Mouse (Mus musculus) cerebellum, adult 11 months (tissue): ENCODE measurements around the gene Mxi1.

ENCODE experiments used
- DNase-seq: peaks from one replicate; pipeline ENCODE4 v3.0.0; 2022

Gene Mxi1

DNA sequence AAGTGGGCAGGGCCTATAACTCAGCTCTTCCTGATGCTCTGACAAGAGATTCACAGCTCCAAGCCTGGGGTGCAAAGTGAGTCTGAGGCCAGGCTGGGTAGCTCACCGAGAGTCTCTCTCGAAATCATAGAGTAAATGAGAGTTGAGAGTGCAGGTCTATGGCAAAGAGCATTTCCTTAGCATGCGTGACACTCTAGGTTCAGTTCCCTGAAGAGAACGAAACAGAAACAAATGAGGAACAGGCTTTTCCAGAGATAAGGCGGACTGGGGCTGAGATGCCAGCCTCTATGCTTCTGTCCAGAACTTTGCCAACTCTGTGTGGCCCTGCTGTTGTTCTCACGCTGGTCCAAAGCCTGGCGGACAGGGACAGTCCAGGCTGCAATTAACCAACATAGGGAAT lies 6.9 kb upstream of the Mxi1 start:
- DNase-seq, result no peak

DNA sequence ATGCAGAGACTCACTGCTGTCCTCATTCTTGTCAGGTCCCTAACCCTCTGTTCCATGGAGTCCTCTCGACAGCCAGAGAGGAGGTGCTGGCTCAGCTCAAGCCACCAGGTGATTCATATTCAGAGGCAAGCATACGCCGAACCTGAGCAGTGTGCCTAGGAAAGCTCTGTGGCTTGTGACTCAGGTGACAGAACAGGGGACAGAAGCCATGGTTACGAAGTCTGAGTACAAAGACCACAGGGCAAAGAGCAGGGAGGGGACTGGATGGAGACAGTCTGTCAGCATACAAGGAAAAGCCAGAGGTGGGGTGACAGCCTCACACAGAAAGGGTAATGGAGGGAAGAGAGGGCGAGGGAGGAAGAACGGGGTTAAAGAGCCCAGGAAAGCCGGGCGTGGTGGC lies 4.7 kb upstream of the Mxi1 start:
- no peak for DNase-seq

- no peak for DNase-seq
These were observed 3.6 kb upstream of the Mxi1 start for GRCm38 (mm10) chr19:53306706-53307105.

- no peak for DNase-seq
These were observed 3.1 kb upstream of the Mxi1 start for GRCm38 (mm10) chr19:53307219-53307618.

DNA sequence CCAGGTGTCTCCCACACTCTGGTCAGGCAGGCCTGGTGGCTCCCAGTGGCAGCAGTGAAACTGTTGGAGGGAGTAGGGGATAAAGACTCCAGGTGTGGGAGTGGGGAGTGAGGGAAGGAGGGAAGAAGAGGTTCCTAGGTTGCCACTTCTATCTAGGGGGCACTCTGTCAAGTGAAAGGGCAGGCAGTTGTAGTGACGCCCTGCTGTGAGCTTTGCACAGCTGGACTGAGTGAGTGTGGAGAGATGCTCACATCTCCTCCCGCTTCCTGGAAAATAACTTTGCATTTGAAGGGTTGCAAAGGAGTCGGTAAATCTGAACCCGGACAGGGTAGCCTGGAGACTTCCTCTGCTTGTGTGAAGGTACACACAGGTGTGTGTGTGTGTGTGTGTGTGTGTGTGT lies 687 bp upstream of the Mxi1 start:
- no peak for DNase-seq

- no peak for DNase-seq
These were observed 629 bp downstream of the Mxi1 start for GRCm38 (mm10) chr19:53310771-53311523.

DNA sequence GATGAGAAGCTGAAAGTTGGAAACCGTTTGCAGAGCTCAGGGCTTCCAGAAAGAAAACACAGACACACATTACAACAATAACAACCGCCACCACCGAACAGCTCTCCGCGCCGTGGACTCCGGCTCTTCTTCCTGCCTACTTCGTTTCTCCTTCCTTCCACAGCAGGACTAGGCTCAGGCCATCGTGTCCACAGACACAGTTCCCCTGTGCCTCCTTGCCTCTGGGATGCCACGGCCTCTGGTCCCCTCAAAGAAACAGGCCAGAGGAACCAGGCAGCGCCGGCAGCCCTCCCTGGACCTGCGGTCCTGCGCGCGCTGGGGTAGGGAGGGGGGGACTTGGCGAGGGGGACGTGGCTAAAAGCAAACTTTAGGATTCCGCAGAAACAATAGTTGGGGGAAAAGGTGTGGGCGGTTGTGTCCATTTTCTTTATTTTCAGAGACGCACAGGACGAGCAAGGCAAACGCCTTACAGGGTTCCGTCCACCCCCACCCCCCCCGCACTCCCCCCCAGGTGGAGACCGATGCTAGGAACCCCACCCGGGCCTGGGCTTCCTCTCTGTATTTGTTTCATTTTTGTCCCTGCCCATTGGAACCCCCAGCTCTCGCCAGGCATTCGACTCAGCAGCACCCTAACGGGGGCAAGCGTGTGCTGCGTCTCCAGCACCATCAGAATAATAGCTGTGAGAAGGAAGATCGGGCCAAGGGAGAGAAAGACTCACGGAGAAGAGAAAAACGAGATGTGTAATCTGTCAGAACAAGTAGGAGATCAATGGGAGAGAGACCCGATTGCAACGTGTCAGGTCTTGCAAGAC lies 1.4 kb downstream of the Mxi1 start:
- DNase-seq, result peak; percentile 52

DNA sequence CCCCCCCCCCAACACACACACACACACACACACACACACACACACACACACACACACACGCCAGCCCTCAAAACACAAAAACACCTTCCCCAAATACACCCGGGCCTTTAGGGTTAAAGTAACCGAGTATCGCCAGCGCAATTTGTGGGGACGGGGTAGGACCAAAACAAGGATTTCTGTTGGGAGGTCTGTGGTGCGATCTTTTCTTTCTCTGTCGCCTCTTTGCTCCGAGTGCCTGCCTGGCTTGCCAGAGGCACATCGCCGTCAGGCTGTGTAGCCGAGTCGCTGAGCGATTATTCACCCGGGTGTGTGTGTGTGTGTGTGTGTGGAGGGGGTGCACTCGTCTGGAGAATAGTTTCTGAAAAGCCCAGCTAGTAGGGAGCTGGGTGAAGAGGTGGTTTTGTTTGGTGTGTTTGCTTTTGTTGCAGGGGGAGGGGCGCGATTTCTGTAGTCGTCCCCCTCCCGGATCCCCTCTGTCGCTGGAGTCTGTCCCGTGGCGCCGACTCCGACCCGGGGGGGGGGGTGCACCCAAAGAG lies 2.1 kb downstream of the Mxi1 start:
- DNase-seq, result peak; percentile 60

GRCm38 (mm10) chr19:53312951-53313683 lies 2.8 kb downstream of the Mxi1 start:
- DNase-seq, result peak; percentile 72

- DNase-seq, result peak; percentile 100
These were observed 3.5 kb downstream of the Mxi1 start for GRCm38 (mm10) chr19:53313684-53314443.

DNA sequence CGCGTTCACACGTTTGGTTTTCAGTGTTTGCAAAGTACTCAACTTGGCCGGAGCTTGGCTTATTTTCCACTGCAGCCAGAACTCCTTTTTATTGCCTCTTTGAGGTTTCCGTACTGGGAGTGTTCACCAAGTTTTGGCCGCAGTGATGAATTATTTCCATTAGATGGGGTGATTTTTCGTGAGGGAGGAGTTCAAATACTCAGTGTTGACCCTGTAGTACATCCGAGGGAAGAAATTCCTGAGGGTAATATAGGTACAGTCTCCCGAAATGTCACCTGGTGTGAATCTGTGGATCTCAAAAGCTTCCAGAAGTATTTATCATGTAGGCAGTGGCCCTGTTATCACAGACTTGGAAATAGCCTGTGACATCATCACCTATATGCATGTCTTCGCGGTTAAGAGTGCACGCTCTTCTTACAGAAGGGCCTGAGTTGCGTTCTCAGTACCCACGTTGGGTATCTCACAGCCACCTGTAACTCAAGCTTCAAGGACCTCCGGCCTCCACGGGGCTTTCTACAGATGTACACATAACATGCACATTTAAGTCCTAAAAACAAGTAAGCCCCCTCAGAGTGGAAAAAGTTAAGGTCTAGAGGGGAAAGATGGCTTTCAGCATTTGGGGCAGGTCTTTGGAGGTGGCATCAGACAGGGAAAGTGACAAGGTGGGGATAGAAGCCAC lies 4.4 kb downstream of the Mxi1 start:
- DNase-seq, result no peak

- DNase-seq, result no peak
These were observed 4.9 kb downstream of the Mxi1 start for GRCm38 (mm10) chr19:53315209-53315654.

DNA sequence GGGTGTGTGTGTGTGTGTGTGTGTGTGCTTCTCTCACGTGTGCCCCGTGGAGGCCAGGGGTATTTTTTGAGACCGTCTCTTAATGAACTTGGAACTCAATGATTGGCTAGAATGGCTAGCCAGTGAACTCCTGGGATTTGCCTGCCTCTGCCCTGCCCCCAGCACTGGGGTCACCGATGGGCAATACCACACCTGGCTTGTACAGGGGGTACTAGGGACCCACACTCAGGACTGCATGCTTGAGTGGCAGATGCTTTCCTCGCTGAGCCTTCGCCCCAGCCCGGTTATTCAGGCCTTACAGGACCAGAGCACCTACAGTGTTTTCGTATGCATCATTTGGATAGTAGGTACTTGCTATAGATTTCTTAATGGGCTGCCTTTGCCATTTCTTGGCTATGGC lies 5.8 kb downstream of the Mxi1 start:
- DNase-seq, result no peak

GRCm38 (mm10) chr19:53316963-53317362 lies 6.6 kb downstream of the Mxi1 start:
- no peak for DNase-seq

DNA sequence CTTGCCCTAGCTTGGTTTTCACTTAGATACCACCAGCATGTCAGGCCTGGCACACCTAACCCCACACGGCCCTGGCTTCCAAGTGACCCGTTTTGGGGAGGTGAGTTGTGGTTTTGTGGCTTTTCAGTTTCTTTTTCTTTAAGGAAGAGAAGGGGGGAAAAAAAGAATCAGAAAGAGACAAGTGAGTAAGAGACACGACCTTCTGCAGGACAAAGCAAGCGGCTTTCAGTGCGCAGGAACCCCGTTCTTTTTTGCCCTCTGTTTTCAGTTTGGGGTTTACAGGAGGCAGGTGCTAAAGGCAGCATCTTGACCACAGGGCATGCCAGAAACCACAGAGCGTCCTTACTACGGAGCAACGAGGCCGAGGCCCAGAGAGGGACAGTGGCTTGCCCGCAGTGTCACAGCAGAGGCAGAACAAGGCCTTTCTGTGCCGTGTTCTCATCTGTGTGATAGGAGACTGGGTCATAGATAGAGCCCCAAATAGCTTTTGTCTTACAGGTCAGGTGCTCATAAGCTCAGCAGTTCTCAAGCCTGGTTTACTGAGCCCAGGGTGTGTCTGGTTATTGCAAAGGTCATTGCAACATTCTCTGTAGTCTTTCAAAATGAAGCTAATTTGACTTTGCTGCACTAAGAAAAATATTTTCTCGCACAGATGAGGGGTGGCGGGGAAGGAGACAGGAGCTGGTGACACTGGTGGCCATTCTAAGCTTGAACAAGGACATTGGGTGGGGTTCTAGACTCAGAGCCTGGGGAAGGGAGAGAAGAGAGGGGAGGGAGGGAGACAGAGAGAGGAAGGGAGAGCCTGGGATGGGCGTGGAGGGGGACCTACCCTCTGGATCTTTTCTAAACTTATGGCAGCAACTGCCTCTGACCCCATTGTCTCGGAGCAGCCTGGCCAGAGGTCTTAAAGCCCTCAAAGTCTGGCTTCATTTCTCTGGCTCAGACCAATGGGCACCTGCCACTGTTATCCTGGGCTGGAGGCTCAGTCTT lies 8.1 kb downstream of the Mxi1 start:
- no peak for DNase-seq

DNA sequence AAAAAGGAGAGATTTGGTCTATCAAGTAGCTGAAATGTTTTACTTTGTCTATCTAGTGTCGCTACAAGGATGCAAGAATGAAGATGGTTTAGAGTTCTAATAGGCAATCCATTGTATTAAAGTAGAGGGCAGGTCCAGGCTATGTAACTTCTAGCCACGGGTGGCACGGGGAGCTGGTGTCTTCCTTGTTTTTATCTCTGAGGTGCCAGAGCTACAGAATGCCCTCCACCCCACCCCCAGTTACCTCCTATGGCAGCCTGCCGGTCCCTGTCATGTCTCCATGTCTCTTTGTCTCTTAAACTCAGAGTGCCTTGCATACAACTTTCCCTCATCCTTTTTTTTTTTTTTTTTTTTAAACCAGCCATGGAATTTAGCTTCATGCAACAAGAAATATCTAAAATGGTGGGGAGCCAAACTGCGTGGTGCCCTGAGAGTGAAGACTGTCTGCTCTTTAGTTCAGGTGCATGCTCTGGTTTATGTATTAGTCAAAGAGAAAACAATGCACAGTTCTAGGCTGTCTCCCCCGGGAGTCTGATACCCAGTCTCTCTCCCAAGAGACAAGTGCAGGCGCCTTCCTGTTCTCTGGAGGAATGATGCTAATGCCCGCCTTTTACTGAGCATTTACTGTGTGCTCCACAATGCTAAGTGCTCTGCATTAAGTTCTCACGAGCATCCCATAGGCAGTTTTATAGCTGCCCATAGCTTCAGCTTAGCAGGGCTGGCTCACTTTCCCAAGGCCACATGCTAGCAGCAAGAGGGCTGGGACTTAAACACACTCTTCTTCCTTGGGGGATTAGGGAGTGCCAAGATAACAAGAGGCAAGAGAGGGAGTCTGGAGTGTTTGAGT lies 10.2 kb downstream of the Mxi1 start:
- no peak for DNase-seq

DNA sequence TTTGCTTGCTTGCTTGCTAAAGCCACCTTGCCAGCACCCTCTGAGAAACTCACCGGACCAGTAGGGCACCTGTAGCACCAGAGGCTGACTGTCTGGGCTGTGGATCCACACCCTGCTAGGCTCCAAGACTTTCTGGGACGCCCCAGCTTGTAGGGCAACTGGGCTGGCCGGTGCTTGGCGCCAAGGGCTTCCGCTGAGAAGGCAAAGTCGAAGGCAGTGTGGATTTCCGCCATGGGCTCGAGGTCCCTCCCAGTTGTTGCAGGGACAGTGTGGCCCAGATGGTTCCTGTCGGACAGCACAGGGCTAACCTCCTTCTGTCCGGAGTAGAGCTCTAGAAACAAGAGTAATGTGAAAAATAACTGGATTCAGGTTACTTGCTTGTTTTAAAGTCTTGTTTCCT lies 11.0 kb downstream of the Mxi1 start:
- DNase-seq, result peak; percentile 32

DNA sequence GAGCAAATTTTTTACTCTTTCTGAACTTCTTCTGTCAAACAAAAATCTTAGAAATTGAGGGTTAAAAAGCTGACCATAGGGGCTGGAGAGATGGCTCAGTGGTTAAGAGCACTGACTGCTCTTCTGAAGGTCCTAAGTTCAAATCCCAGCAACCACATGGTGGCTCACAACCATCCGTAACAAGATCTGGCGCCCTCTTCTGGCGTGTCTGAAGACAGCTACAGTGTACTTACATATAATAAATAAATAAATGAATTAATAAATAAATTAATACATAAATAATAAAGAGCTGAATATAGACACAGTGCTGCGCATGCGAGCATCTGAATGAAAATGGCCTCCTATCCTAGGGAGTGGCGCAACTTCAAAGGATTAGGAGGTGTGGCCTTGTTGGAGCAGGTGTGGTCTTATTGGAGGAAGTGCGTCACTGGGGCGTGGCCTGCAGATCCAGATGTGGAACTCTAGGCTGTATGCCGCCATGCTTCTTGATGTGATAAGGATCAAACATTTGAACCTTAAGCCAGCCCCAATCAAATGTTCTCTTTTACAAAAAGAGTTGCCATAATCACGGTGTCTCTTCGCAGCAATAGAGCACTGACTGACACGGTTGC lies 12.2 kb downstream of the Mxi1 start:
- DNase-seq, result no peak

GRCm38 (mm10) chr19:53324866-53325265 lies 14.5 kb downstream of the Mxi1 start:
- no peak for DNase-seq
